Mouse (Mus musculus): ENCODE data around the gene BC037034.
A peak's percentile ranks its signal among the peaks of the same experiment; 100 is the strongest.
"Not testable (repeated sequence)": the region's sequence is repeated elsewhere in the genome, so short reads cannot be mapped to it uniquely, and the experiment has no call there.

Gene BC037034

GRCm38 (mm10) chr5:138260834-138261233 is 3.0 kb downstream of the BC037034 start:
- no peak for DNase-seq

- DNase-seq = no peak
These were observed 3.8 kb downstream of the BC037034 start for GRCm38 (mm10) chr5:138260051-138260450.

GRCm38 (mm10) chr5:138258993-138259392 is 4.8 kb downstream of the BC037034 start:
- no peak for DNase-seq

- no peak for DNase-seq
These were observed 5.3 kb downstream of the BC037034 start for GRCm38 (mm10) chr5:138258542-138258941.

- no peak for DNase-seq
These were observed 5.8 kb downstream of the BC037034 start for GRCm38 (mm10) chr5:138258078-138258477.

- no peak for DNase-seq
These were observed 6.3 kb downstream of the BC037034 start for GRCm38 (mm10) chr5:138257585-138257978.

GRCm38 (mm10) chr5:138256966-138257584 is 6.8 kb downstream of the BC037034 start:
- peak in 1 of 2 experiments; percentile 14 for DNase-seq

- no peak for DNase-seq
These were observed 7.8 kb downstream of the BC037034 start for GRCm38 (mm10) chr5:138256094-138256467.

GRCm38 (mm10) chr5:138255353-138256093 is 8.3 kb downstream of the BC037034 start, which contains the start of gene Lamtor4:
Lamtor4 (plus strand) TSS chr5:138255482.
- peak; percentile 90 to 95 for DNase-seq

GRCm38 (mm10) chr5:138253061-138253460 is 10.8 kb downstream of the BC037034 start:
- no peak for DNase-seq

- DNase-seq = no peak
These were observed 12.7 kb downstream of the BC037034 start for GRCm38 (mm10) chr5:138251144-138251543.

GRCm38 (mm10) chr5:138241511-138241910 is 22.3 kb downstream of the BC037034 start:
- DNase-seq = no peak

- DNase-seq = no peak
These were observed 29.6 kb downstream of the BC037034 start for GRCm38 (mm10) chr5:138234224-138234623.

- no peak for DNase-seq
These were observed 30.1 kb downstream of the BC037034 start for GRCm38 (mm10) chr5:138233778-138234177.

- DNase-seq = no peak
These were observed 34.3 kb downstream of the BC037034 start for GRCm38 (mm10) chr5:138229511-138229910.

- no peak for DNase-seq
These were observed 35.8 kb downstream of the BC037034 start for GRCm38 (mm10) chr5:138228026-138228425.

- DNase-seq = no peak
These were observed 36.5 kb downstream of the BC037034 start for GRCm38 (mm10) chr5:138227367-138227766.

- no peak for DNase-seq
These were observed 37.3 kb downstream of the BC037034 start for GRCm38 (mm10) chr5:138226491-138226890.

- no peak for DNase-seq
These were observed 38.1 kb downstream of the BC037034 start, which contains the start of gene Nxpe5 for GRCm38 (mm10) chr5:138225700-138226099. Nxpe5 (plus strand) TSS chr5:138225898.

- DNase-seq = no peak
These were observed 40.5 kb downstream of the BC037034 start for GRCm38 (mm10) chr5:138223287-138223686.

GRCm38 (mm10) chr5:138222111-138222510 is 41.7 kb downstream of the BC037034 start:
- peak; percentile 49 to 52 for DNase-seq

- no peak for DNase-seq
These were observed 44.0 kb downstream of the BC037034 start for GRCm38 (mm10) chr5:138219864-138220263.

- not testable (repeated sequence) for DNase-seq
These were observed 47.2 kb downstream of the BC037034 start for GRCm38 (mm10) chr5:138216632-138217031.
